Mouse (Mus musculus) erythroblast, embryonic 14.5 days (primary cell): ENCODE results near the gene Cryzl1. TPM values are rescaled to one million over a fixed set of nuclear protein-coding genes. Genes with fewer than 3 reads are reported as not detected.
A peak's percentile ranks its signal among the peaks of the same experiment; 100 is the strongest.

Source experiments
- H3K27me3 ChIP-seq: 2 replicates; pipeline ENCODE4 v1.6.1; 2012; ENCODE audit warnings: inconsistent platforms; ENCODE audit not compliant: control insufficient read depth
- H3K36me3 ChIP-seq: 2 replicates; pipeline ENCODE4 v1.6.1; 2012; ENCODE audit warnings: mild to moderate bottlenecking, inconsistent platforms; ENCODE audit not compliant: control insufficient read depth
- H3K4me1 ChIP-seq: 2 replicates; pipeline ENCODE4 v1.6.1; 2012; ENCODE audit warnings: inconsistent platforms; ENCODE audit not compliant: control insufficient read depth
- H3K4me3 ChIP-seq: replicated peaks from 2 replicates; pipeline ENCODE3; 2012; ENCODE audit warnings: moderate library complexity, mild to moderate bottlenecking, inconsistent platforms
- H3K9me3 ChIP-seq: 2 replicates; pipeline ENCODE4 v1.6.1; 2012; ENCODE audit warnings: low read length, inconsistent platforms, mixed read lengths; ENCODE audit not compliant: control insufficient read depth
- GATA1 ChIP-seq: IDR thresholded peaks from 2 replicates; pipeline ENCODE4 v1.6.1; 2012; ENCODE audit warnings: low read length, inconsistent platforms, mixed read lengths
- TAL1 ChIP-seq: IDR thresholded peaks from 3 replicates; pipeline ENCODE4 v1.6.1; 2012; ENCODE audit warnings: low read length, inconsistent platforms, mixed read lengths
- polyA plus RNA-seq: library from polyadenylated mRNA; stranded (reverse); fragments of >175 nt; gene quantifications from 2 replicates; pipeline ENCODE4 v1.2.3, GENCODE M21; 2012

The Cryzl1 gene
- polyA plus RNA-seq, 1 experiment: 0.28 TPM

GRCm38 (mm10) chr16:91702771-91703188 is 26.0 kb downstream of the Cryzl1 start:
- peaks cover 14% of the 10 kb centered on the region for H3K4me1 ChIP-seq
- TF ChIP-seq GATA1: no peak
- TF ChIP-seq TAL1: no peak
- H3K4me3 ChIP-seq: no peak overlapping the region
- 0 out of 2 replicates have a peak, but pooled peaks cover 2% of the 10 kb centered on the region for H3K9me3 ChIP-seq
- no peaks in the 10 kb centered on the region for H3K27me3 ChIP-seq
- peaks cover 83% of the 10 kb centered on the region for H3K36me3 ChIP-seq

- no peaks in the 10 kb centered on the region for H3K27me3 ChIP-seq
- peaks cover 82% of the 10 kb centered on the region for H3K36me3 ChIP-seq
- H3K9me3 ChIP-seq: 0 out of 2 replicates have a peak, but pooled peaks cover 2% of the 10 kb centered on the region
- H3K4me1 ChIP-seq: peaks cover 14% of the 10 kb centered on the region
- no peak overlapping the region for H3K4me3 ChIP-seq
- TF ChIP-seq TAL1 (no peak), GATA1 (no peak)
These were observed 26.9 kb downstream of the Cryzl1 start for GRCm38 (mm10) chr16:91701908-91702307.

GRCm38 (mm10) chr16:91698995-91699394 is 29.8 kb downstream of the Cryzl1 start:
- Histone ChIP-seq H3K4me1 (peaks cover 21% of the 10 kb centered on the region), H3K36me3 (peaks cover 88% of the 10 kb centered on the region), H3K4me3 (no peak overlapping the region), H3K9me3 (0 out of 2 replicates have a peak, but pooled peaks cover 2% of the 10 kb centered on the region), H3K27me3 (no peaks in the 10 kb centered on the region)
- TF ChIP-seq GATA1 (no peak), TAL1 (no peak; the same call in 2 of the 3 replicates)

- Histone ChIP-seq H3K4me3 (no peak overlapping the region), H3K36me3 (peaks cover 77% of the 10 kb centered on the region), H3K4me1 (peaks cover 18% of the 10 kb centered on the region)
These were observed 33.5 kb downstream of the Cryzl1 start for GRCm38 (mm10) chr16:91695108-91695755.

GRCm38 (mm10) chr16:91694455-91695084 is 34.2 kb downstream of the Cryzl1 start:
- H3K27me3 ChIP-seq: no peaks in the 10 kb centered on the region
- H3K4me1 ChIP-seq: peaks cover 25% of the 10 kb centered on the region
- no peak for TF ChIP-seq GATA1
- no peak for TF ChIP-seq TAL1
- 0 out of 2 replicates have a peak, but pooled peaks cover 2% of the 10 kb centered on the region for H3K9me3 ChIP-seq
- no peak overlapping the region for H3K4me3 ChIP-seq
- H3K36me3 ChIP-seq: peaks cover 75% of the 10 kb centered on the region

More at GRCm38 (mm10) chr16:91695108-91695755, 33.5 kb downstream of the Cryzl1 start:
- TF ChIP-seq TAL1: no peak
- no peak for TF ChIP-seq GATA1
- no peaks in the 10 kb centered on the region for H3K27me3 ChIP-seq
- 0 out of 2 replicates have a peak, but pooled peaks cover 2% of the 10 kb centered on the region for H3K9me3 ChIP-seq

- peak overlapping the region; percentile 97 for H3K4me3 ChIP-seq
- no peaks in the 10 kb centered on the region for H3K9me3 ChIP-seq
- H3K27me3 ChIP-seq: no peaks in the 10 kb centered on the region
- H3K36me3 ChIP-seq: peaks cover 63% of the 10 kb centered on the region
- H3K4me1 ChIP-seq: peaks cover 56% of the 10 kb centered on the region
- TF ChIP-seq GATA1: peak; percentile 26; the same call in 1 of the 2 replicates
- TF ChIP-seq TAL1: peak; percentile 33; the same call in 2 of the 3 replicates
These were observed 39.0 kb downstream of the Cryzl1 start for GRCm38 (mm10) chr16:91689791-91690190.

GRCm38 (mm10) chr16:91688619-91689334 is 40.0 kb downstream of the Cryzl1 start, which contains the start of gene Donson:
Gene Donson, minus strand, starts transcription at chr16:91688770.
- Histone ChIP-seq H3K36me3 (peaks cover 64% of the 10 kb centered on the region), H3K4me3 (peak within 1 kb of the TSS; percentile 97)

GRCm38 (mm10) chr16:91688023-91688618 is 40.7 kb downstream of the Cryzl1 start:
- Histone ChIP-seq H3K36me3 (peaks cover 66% of the 10 kb centered on the region), H3K4me1 (peaks cover 56% of the 10 kb centered on the region), H3K27me3 (no peaks in the 10 kb centered on the region), H3K9me3 (no peaks in the 10 kb centered on the region), H3K4me3 (peak overlapping the region; percentile 97)
- TF ChIP-seq GATA1 (no peak), TAL1 (no peak)

More at GRCm38 (mm10) chr16:91688619-91689334, 40.0 kb downstream of the Cryzl1 start, which contains the start of gene Donson:
- Histone ChIP-seq H3K9me3 (no peaks in the 10 kb centered on the region), H3K4me1 (peaks cover 56% of the 10 kb centered on the region), H3K27me3 (no peaks in the 10 kb centered on the region)
- TF ChIP-seq TAL1: no peak
- TF ChIP-seq GATA1: no peak

- Histone ChIP-seq H3K27me3 (no peaks in the 10 kb centered on the region), H3K9me3 (no peaks in the 10 kb centered on the region), H3K4me1 (peaks cover 57% of the 10 kb centered on the region), H3K36me3 (peaks cover 73% of the 10 kb centered on the region), H3K4me3 (peak overlapping the region; percentile 97)
- TF ChIP-seq TAL1 (no peak), GATA1 (no peak)
These were observed 42.4 kb downstream of the Cryzl1 start for GRCm38 (mm10) chr16:91686369-91686768.
